Mouse (Mus musculus) cerebellum, postnatal 4 days (tissue): Measurements from ENCODE around the gene Ttyh2.
A peak's percentile ranks its signal among the peaks of the same experiment; 100 is the strongest.

ENCODE experiments used
- DNase-seq, 2 experiments: peaks; one replicate each; pipeline ENCODE4 v3.0.0; 2022; ENCODE audit warnings: low spot score in 2 of 2, mixed read lengths in 1 of 2

The Ttyh2 gene

DNA sequence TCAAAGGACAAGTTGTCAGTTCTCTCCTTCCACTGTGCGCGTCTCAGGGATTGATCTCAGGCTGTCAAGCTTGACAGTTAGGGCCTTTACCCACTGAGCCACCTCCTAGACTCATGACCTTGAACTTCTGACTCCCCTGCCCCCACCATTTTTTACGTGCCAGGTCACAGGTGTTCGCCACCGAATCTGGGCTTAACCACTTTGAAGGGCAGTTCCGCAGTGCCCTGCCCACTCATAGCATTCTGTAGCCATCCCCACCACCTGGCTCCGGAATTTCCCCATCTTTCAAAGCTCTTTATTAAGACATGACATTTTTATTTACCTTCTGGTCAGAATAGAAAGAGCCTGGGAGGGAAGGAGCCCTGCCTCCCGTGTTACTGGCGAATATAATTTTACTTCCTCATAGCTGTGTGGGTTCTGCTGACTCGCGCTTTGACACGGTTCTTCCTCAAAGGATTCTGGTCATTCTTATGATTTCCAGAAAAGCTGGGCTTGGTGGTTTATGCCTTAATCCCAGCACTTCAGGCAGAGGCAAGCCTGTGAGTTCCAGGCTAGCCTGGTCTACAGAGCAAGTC lies 72.4 kb downstream of the Ttyh2 start:
- no peak for DNase-seq

DNA sequence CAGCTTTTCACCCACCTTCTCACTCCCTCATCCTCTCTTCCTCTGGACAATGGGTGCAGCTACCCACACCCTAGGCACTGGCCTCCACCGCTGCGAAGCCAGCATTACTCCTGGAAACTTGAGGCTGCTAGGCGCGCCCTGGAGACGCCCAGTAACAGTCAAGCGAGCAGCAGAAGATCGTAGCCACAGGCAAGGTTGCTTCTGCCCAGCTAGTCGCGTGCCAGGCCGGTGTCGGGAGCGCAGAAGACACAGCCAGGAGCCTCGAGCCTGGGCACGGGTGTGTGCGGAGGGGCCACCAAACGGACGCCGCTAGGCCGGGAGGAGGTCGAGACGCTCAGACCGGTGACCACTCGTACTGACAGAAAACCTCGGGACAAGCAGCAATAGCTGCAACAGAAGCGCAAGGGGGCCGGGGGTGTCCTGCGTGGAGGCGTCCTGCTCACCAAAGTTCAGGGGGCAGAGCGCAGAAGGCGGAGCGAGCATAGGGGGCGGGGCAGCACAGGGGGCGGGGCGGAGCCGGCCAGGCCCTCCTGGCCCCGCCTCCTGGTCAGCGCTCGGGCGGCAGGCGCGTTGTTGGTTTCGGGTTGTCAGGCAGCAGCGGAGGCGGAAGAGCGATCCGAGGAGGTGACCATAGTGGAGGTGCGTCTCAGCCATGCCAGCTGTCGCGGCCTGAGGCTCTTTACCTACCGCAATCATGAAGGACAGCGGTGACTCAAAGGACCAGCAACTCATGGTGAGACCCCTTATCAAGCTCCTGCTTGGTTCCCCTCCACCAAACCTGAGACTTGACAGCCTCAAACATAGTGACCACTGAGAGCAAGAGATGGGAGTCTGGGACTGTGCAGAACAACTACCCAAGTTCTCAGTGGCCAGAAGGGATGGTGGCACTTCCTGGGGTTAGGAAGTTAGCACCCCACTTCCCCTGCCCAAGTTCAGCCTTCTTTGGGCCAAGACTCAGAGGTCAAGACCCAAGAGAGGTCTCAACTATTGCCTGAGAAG lies 89.9 kb downstream of the Ttyh2 start, which contains the start of gene Kif19a:
TSS of gene Kif19a (plus strand) at position 569 of the 999 bp plus-strand sequence.
- DNase-seq: peak in 1 of 2 experiments; percentile 37

DNA sequence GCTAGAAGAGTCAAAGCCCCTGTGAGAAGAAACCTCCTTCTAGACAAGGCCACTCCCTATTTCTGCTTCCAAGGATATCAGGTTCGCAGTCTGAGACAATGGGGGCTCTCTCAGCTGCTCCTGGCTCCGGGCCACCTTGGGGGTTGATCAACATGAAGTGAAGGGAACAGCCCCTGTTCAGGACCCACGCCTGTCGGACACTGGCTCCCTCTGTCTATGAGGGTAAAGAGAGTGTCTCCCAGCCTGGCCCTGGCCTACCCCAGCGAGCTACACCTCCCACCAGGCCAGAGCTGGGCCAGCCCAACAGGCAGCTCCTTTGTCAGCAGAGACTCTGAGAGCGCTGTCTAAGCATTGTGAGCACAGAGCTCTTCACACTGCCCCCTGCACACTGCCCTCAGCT lies 94.7 kb downstream of the Ttyh2 start:
- no peak for DNase-seq
